Comparison of ENCODE assay signal across 24 mouse cellular contexts in genomic region chr10:44721670-44722069, GRCm38 (mm10).
"Had no signal": no experiment of that assay in that cellular context is flagged by ENCODE, and none has a peak within 500 bp of the region (broad histone marks: within the 10 kb centered on the region; RNA-seq: fewer than 3 reads in every experiment).

No protein-coding gene starts in this region.

- H3K4me2 ChIP-seq: heart, embryonic 11.5 days; heart, embryonic 13.5 days; heart, embryonic 15.5 days; hindbrain, embryonic 13.5 days; hindbrain, embryonic 15.5 days; intestine, embryonic 15.5 days; limb, embryonic 13.5 days; limb, embryonic 15.5 days; liver, embryonic 12.5 days had no signal

- H3K27ac ChIP-seq: heart, embryonic 13.5 days; heart, embryonic 15.5 days; hindbrain, embryonic 13.5 days; hindbrain, embryonic 15.5 days; intestine, embryonic 15.5 days; limb, embryonic 13.5 days; limb, embryonic 15.5 days; liver, embryonic 12.5 days; liver, embryonic 14.5 days had no signal

- DNase-seq: gastrocnemius, postnatal 14 days; gastrocnemius, postnatal 36 days; heart, adult 18-20 months; heart, postnatal 14 days; heart, postnatal 36 days; kidney, adult 18-20 months; kidney, adult 8-10 months; kidney, postnatal 14 days; kidney, postnatal 36 days; layer of hippocampus, adult 9-11 months; layer of hippocampus, postnatal 36 days; left cerebral cortex, postnatal 4 days had no signal

- H3K4me1 ChIP-seq: heart, embryonic 13.5 days; heart, embryonic 15.5 days; hindbrain, embryonic 13.5 days; hindbrain, embryonic 15.5 days; intestine, embryonic 15.5 days; limb, embryonic 13.5 days; limb, embryonic 15.5 days had no signal

- H3K9me3 ChIP-seq: heart, embryonic 13.5 days; heart, embryonic 15.5 days; hindbrain, embryonic 13.5 days; hindbrain, embryonic 15.5 days; intestine, embryonic 15.5 days; limb, embryonic 13.5 days; limb, embryonic 15.5 days; liver, embryonic 12.5 days had no signal

- H3K27me3 ChIP-seq: heart, embryonic 13.5 days; heart, embryonic 15.5 days; hindbrain, embryonic 13.5 days; hindbrain, embryonic 15.5 days; intestine, embryonic 15.5 days; limb, embryonic 13.5 days; limb, embryonic 15.5 days; liver, embryonic 12.5 days had no signal

- H3K4me3 ChIP-seq: heart, embryonic 13.5 days; heart, embryonic 15.5 days; hindbrain, embryonic 13.5 days; hindbrain, embryonic 15.5 days; intestine, embryonic 15.5 days; limb, embryonic 13.5 days; limb, embryonic 15.5 days; liver, embryonic 12.5 days had no signal

- H3K9ac ChIP-seq: heart, embryonic 13.5 days; heart, embryonic 15.5 days; hindbrain, embryonic 13.5 days; hindbrain, embryonic 15.5 days; intestine, embryonic 15.5 days; limb, embryonic 13.5 days; limb, embryonic 15.5 days; liver, embryonic 12.5 days; liver, embryonic 14.5 days had no signal

- H3K36me3 ChIP-seq: heart, embryonic 13.5 days; heart, embryonic 15.5 days; hindbrain, embryonic 13.5 days; hindbrain, embryonic 15.5 days; intestine, embryonic 15.5 days; limb, embryonic 13.5 days; limb, embryonic 15.5 days; liver, embryonic 12.5 days had no signal

- ATAC-seq: inflammation-experienced regulatory T-cells, adult 6 months; intestine, embryonic 15.5 days; intestine, postnatal 0 days; liver, embryonic 12.5 days had no signal
